Mouse (Mus musculus) T-helper 2 cell (primary cell): Measurements from ENCODE around the gene Cp.
"Not testable (repeated sequence)": the region's sequence is repeated elsewhere in the genome, so short reads cannot be mapped to it uniquely, and the experiment has no call there.

Experiments used
- in situ Hi-C: fragments of 300-600 bp; cut with MboI, MseI; formaldehyde crosslinking; loops from one replicate; pipeline ENCODE4 v1.15.1; 2025; ENCODE audit warnings: high pct_unique_total_duplicates

Gene Cp

DNA sequence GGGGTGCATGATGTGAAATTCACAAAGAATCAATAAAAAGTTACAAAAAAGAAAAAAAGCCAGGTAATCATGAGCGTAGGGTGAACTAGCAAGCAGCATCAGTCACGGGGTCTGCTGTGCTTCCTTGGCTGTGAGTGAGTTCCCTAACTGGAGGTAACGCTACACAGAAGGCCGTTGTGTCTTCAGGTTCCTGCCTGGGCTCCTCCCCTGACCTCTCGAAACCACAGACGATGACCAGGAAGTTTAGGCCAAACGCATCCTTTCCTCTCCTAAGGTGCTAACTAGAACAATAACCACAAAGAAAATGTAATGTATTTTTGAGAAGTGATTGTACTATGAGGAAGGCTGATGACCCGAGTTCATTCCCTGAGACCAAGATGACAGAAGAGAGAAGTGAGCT lies 47.6 kb downstream of the Cp start:
- in situ Hi-C loops, result loop anchor here (5.0 kb wide), 1 partner anchor 107 kb away; no protein-coding TSS in a partner anchor

DNA sequence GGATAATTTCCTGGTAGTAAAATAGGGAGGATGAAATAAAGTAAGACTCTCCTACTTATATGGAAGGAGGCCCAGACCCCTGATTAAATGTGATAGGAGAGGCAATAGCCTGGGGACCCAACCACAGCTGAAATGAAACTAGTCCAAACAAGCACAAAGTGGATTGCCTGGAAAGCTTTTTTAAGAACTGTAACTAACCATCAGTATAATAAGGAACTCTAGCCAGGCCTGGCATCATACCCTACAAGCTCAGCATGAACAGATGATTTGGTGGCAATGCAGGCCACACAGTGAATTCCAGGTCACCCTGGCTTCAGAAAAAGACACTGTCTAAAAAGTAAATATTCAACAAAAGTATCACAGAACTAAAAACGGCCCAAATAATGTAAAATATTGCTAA lies 48.8 kb downstream of the Cp start:
- in situ Hi-C loops, result no loop called here

DNA sequence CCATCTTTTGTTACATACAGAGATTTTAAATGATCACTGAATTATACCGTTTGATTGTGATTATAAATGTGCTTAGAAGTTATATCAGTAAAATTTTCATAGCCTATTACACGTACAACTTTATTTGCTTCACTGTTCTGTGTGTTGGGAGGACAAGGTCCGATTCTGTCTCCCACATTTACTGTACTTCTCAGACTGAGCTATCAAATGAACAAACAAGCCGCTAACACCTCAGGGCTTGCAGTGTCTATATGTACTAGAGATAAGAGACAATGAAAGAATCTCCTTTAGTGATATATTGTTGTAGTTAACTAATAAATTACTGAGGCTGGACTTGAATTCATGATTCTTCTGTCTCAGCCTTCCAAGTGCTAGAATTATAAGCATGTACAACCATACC lies 50.4 kb downstream of the Cp start:
- in situ Hi-C loops, result no loop called here

DNA sequence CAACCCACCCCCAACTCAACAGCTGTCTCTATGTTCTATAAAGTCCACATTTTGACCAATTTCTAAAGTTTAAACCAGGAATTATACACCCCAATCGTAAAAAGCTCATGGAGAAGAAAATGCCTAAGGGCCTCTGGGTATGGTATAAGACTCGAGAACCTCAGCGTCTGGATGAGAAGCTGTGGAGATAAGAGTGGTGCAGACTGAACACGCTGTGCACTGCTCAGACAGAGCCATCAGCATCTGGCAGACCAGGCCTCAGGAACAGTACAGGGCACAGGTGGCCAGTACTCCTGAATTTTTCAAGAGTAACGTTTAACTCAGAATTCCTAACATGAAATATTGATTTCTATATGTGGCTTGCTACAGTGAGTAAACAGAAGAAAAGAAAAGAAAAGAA lies 50.9 kb downstream of the Cp start:
- in situ Hi-C loops, result no loop called here

DNA sequence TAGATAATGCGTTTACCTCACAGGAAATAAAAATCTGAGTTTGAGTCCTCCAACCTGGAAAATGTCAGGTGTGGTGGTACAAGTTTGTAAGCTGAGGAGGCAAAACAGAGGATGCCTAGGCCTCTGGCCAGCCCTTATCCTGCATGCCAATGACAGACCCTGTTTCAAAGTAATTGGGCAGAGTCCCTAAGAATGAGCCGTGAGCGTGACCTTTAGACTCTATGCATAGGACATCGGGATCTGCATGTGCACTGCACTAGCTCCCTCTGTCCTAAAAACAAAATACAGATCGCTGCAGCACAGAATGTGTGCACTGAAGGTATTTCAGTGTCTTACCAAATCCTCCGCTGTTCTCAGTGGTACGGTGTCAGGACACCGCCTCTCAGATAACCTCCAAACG lies 53.6 kb downstream of the Cp start:
- in situ Hi-C loops, result no loop called here

DNA sequence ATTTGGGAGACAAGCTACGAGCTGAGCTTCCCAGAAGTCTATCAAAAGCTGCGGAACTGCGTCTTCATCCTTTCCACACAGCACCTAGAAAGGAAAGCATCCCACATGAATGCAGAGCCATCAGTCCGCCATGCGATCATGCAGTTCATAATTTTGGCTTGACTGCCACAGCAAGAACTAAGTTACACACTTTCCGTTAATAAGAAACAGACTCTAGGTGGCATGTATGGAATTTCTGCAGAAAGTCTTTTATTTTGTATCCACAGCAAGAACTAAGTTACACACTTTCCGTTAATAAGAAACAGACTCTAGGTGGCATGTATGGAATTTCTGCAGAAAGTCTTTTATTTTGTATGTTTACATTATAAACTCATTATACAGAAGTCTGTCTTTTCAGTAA lies 54.1 kb downstream of the Cp start:
- in situ Hi-C loops, result not testable (repeated sequence)

DNA sequence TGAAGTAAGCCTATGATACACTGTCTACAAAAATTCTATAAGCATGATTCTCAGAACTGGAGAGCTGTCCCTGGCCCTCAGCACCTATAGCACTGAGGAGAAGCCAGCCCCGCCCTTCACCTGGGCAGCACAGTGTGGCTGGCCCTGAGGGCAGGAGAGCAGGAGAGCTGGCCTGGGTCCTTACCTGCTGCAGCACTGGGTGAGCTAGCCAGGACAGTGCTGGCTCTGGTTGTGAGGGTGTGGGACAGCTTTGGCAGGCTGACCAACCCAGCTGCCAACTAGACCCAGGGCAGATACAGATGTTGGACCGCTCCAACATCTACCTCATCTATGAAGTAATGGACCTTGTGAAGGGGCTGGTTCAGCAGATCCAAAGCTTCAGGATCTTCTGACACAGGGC lies 57.6 kb downstream of the Cp start:
- in situ Hi-C loops, result no loop called here

DNA sequence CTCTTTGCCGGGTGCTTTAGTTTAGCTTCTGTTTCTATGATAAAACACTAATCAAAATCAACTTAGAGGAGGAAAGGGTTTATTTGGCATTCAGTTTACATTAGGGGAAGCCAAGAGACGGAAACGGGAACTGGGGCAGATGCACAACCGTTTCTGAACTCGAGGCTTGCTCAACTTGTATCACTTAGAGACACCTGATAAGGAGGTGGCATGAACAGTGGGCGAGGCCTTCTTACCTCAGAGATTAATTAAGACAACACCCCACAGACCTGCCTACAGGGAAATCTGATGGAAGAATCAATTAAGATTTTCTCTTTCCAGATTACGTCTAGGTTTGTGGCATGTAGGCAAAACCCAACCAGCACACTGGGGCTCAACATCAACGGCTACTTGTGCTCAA lies 61.2 kb downstream of the Cp start:
- in situ Hi-C loops, result no loop called here

DNA sequence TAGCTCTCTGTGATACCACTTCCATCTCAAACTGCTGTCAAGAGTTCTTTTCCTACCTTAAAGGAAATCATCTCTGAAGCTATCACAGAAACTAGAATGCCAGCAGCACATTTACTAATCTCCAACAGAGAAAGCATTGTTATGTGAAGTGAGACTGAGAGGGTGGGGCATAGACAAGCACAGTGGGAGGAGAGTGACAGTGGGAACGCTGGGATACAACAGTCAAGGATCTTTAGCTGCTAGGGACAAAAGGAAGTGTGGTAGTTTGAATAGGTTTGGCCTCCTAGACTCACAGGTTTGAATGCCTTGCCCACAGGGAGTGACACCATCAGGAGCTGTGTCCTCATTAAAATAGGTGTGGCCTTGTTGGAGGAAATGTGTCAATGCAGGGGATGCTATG lies 67.0 kb downstream of the Cp start:
- in situ Hi-C loops, result no loop called here

DNA sequence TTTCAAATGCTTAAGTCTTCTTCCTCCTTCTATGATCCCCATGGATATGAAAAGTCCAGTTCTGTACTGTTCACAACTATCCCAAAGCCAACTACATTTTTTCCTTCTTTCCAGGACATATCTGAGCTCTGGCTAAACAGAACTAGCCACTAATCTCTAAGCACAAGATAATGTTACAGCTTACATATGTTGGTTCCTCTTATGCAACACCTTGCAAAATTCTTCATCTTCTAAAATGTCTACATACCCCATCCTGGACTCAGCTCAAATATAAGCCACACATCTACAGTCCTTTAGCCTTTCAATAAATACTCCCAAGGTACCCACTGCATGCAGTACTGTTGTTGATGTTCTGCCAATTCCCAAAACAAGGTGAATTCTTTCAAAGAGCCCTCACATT lies 69.6 kb downstream of the Cp start:
- in situ Hi-C loops, result no loop called here

DNA sequence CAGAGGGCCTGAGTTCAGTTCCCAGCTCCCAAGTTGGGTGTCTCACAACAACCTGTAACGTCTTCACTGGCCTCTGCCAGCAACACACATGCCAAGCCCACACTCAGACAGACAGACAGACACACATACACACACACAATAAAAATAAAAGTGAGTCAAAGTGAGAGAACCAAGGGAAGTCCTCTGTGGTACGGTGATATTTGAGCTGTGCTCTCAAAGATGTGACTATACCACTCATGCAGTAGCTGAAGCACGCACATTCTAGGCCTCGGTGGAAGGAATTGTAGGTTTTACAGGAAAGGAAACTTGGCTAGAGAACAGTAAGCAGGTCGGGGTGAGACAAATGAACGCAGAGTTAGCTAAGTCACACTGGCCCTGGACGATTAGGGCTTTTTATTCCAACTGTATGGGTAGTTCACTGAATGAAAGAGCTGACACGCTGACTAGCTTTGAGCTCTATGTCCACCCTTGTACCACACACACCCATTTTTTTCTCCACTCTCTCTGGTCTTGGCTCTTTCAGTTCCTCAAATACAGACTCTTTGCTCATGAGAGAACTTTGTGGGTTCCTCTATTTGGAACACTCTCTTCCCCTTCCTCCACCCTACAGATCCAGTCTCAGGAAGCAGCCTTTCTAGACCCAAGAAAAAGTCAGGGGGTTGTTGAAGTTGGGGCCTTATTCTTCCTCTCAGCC lies 70.3 kb downstream of the Cp start:
- in situ Hi-C loops, result no loop called here

DNA sequence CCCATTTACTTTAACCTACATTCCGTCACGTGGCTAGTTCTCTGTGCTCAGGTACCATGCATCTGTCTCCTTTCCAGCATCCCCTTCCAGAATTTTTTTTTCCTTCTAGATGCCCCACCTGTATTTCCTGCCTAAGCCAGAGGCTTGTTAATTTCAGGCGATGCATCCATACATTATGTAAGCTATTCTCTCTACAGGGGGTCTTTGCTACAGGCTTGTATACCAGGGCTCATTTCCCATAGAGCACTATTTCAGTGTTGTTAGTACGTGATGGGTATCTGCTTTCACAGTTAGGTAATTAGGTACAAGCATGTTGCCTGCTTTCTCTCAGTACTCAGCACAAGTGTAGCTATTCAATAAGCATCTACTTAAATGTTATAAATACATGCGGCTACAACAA lies 70.9 kb downstream of the Cp start:
- in situ Hi-C loops, result no loop called here

DNA sequence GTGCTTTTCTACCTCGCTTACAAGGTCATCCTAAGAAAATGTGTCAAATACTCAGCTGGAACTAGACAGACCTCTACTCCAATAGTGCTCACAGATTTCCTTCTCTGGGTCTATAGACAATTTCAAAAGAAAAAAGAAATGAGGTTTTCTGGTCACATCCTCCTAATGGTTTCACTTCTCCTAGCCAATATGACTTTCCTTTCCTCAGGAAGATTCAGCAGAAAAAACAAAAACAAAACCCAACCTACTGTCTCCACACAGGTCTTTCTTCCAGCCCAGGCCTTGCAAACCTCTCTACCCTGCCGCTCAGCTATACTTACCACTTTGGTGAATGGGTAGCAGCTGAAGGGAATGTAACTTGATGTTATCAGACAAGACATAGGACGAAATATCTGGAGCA lies 71.8 kb downstream of the Cp start:
- in situ Hi-C loops, result no loop called here

DNA sequence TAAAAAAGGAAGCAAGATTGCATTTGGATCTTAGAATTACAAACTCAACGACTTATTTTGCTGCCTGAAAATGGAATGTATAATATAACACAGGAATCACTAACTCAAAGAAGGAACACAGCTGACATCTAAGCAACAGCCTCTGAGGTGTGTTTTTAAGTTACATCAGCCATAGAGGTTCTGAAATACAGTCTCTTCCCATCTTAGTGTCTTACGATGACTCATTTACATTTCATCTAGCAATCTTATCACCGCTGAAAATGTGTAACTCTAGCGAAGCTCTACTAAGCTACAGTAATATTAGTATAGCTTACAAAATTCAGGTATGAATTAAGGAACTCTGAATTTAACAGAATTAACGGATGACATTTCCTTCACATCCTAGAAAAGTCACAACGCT lies 74.0 kb downstream of the Cp start:
- in situ Hi-C loops, result no loop called here

DNA sequence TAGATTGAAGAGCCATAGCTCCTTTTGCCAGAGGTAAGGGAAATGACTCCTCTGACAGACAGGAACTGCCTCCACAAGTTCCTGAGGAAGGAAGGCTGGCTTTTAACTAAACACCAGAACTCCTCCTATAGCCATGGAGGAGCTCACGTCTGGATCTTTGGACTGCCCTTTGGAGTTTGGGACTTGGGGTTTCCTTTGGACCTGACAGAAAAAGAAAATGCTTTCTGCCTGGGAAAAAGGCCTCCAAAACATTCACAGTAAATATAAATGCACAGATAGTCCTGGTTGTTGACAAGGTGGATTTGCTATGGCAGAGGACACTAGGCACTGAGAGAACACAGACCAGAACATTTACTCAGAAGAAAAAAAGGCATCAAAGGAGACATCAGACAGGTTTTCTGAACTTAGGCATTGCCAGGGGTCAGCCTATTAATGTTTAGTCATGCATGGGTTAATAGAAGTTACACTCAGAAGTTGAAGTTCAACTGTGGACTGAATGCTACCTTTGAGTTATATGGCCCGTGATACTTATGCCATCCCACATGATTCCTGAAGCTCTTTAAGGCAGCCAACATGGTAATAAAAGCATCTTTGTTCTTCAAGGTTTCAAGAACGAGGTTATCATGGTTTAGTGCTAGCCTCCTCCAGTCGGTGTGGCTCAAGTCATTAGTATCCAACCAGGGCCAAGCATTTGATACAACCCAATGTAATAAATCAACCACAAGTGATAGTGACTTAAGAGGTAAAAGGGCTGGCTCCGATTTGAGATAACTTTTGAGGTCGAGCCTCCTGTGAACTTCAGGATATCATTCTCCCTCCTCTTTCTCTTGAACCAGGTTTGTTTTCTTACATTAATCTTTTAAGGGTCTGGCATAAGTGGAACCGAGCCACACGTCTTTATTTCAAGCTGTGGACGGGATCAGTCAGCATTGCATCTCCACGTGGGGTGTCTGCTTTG lies 77.2 kb downstream of the Cp start:
- in situ Hi-C loops, result no loop called here

DNA sequence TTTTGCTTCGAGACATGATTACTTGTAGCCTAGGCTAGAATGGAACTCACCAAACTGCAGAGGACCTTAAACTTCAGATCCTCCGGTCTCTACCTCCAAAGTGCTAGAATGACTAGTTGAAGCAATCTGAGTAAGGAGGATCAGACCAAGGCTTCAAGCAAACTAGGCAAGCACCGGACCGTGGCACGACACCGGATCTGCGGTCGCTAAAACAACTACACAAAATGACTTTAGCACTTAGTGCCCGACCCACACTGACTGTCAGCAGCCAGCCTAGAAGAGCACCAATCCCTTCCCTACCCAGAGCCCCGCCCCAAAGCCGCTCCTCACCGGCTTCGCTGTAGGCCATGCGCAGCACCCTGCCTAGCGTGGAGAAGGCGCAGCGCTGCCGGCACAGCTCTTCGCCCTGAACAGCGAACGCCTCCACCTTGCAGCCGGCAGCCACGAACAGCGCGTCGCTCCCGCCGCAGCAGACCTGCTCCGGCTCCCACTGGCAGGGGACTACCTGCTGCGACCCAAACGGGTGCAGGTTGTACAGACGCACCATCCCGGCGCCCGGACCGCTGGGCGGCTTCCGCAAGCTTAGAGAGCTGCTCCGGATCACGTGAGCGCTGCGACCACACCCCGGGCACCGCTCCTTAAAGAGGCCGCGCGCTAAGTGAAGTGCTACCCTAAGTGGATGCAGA lies 78.0 kb downstream of the Cp start, which contains the start of gene Hps3:
TSS of gene Hps3 (minus strand) at position 597 of the 686 bp plus-strand sequence.
- in situ Hi-C loops, result no loop called here

DNA sequence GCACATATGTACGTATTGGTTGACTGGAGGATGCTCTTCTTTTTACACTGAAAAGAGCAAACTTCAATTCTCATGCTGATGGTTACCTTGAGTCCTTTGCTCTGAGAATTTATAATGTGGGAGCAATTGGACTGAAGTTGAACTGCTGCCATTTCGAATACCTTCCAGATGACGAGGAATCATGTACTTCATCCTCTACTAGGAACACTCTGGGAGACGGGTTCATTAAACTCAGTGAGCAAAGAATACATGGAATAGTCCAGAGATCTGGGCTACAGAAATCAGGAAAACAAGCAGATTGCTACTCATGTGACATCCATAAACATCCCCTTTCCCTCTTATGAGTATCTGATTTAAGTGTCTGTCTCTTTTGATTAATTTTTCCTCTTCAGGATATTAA lies 79.2 kb downstream of the Cp start:
- in situ Hi-C loops, result no loop called here

DNA sequence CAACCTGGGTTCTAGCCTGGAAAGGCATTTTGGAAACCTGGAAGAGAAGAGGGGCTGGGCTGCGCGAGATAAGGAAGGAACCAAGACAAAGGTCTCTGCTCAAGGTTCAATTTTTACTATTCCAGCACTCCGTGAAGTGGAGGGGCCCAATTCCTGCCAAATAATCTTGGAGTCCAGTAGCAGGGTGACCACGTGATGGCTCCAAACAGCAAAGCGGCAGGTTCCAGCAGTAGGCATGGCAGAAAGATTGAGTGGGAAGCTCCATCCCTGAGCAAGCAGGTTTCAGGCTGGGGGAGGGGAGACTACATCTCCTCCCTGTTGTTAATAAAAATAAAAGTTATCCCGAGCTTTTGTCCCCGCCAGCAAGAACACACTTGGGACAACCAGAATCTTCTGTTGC lies 84.6 kb downstream of the Cp start:
- in situ Hi-C loops, result not testable (repeated sequence)

DNA sequence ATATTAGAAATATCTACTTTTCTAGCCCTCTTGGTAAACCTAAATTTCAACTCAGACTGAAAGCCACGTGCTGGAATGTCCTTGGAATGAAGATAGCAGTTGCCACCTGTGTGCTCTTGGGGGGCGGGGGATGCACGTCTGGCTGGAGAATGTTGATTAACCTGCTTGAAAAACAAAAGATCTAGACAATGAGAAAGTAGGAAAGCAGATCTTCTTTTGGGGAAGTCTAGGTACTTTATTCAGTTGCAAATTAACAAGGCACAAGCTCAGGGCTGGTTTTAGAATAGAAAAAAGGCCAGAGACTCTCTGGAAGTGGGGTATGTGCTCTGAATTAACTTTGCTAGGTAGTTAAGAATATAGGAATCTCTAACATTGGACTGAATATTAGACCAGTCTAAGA lies 87.9 kb downstream of the Cp start:
- in situ Hi-C loops, result not testable (repeated sequence)

DNA sequence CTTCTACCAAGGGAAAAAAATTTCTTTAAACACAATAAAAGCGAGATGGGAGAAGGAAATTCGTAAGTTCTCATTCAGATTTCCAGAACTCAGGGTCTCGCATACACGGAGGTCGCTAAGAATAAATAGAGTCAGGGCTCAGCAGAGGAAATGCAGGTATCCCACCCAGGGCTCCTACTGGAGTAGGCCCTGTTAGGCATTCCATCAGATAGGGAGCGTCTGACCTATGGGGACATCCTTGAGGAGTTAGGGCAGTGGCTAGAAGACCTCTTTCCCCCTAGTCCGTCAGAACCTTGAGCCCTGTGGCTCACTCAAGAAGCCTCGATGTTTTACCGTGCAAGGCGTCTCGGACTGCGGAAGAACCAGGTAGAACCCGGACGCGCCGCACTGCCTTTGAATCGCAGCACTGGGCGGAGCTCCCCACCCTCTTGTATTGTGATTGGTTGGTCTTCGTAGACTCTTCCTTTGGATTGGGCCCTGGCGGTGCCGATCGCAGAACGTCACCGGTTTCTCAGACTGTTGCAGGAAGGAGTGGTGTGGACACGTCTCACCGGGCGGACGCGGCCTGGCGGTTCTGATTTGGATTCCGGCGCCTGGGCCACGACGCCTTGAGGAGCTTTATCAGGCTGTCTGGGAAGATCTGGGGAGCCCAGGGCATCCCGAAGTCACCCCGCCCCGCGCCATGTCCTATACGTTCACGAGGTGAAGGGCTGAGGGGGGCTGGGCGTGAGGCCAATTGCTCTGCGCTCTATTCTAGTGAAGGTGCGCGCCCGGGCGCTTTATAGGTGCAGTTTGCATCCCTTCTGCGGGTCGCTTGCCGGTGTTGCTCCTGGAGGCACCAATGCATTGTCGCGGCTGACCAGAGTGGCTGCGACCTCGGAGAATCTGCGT lies 100.7 kb downstream of the Cp start, which contains the start of gene Hltf:
TSS of gene Hltf (plus strand) at position 506 of the 891 bp plus-strand sequence.
- in situ Hi-C loops, result no loop called here

DNA sequence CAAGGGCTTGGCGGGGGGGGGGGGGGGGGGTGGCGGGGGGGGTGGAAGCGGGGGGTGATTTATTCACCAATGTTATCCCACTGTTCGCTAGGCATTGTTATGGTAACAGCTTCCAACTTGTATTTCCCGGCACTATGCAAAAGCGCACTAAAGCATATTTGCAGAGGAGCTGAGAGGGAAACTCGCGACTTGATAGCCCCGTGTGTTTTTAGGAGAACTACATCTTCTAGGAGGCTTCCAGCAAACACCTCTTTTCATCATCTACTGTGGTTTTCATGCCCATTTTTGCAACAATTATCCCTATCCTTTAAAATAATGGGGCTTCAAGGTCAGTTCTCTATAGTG lies 101.3 kb downstream of the Cp start:
- in situ Hi-C loops, result no loop called here
